Mouse (Mus musculus) heart, adult 2 months (tissue): Measurements from ENCODE around the gene Spaca7. TPM values are rescaled to one million over a fixed set of nuclear protein-coding genes. Genes with fewer than 3 reads are reported as not detected.

Source experiments
- DNase-seq, 2 experiments: peaks; one replicate each; pipeline ENCODE4 v3.0.0; 2021
- H3K27ac ChIP-seq: fragments of 200-600 bp; 2 replicates; pipeline ENCODE4 v1.8.1; 2022
- H3K27me3 ChIP-seq: fragments of 200-500 bp; 2 replicates; pipeline ENCODE4 v1.6.1; 2012; ENCODE audit warnings: mild to moderate bottlenecking, low read length, inconsistent platforms, mixed read lengths; ENCODE audit not compliant: control insufficient read depth, insufficient read depth
- H3K36me3 ChIP-seq: fragments of 200-500 bp; 2 replicates; pipeline ENCODE4 v1.6.1; 2012; ENCODE audit warnings: low read length, inconsistent platforms; ENCODE audit not compliant: control insufficient read depth, insufficient read depth
- H3K4me1 ChIP-seq: fragments of 200-500 bp; 2 replicates; pipeline ENCODE4 v1.6.1; 2011; ENCODE audit warnings: low read length; ENCODE audit not compliant: control insufficient read depth, insufficient read depth
- H3K4me3 ChIP-seq: fragments of 200-600 bp; 2 replicates; pipeline ENCODE4 v1.8.1; 2022
- H3K79me2 ChIP-seq: fragments of 200-500 bp; replicated peaks from 2 replicates; pipeline ENCODE4 v1.6.1; 2012; ENCODE audit warnings: mild to moderate bottlenecking, inconsistent platforms, low read length, moderate library complexity, mixed read lengths; ENCODE audit not compliant: control insufficient read depth, insufficient read depth
- H3K9ac ChIP-seq: fragments of 200-500 bp; 2 replicates; pipeline ENCODE4 v1.6.1; 2012; ENCODE audit warnings: low read depth, mild to moderate bottlenecking, control low read depth, inconsistent platforms, low read length, mixed read lengths
- CTCF ChIP-seq: fragments of 200-600 bp; IDR thresholded peaks from 2 replicates; pipeline ENCODE4 v1.8.1; 2022; ENCODE audit warnings: antibody characterized with exemption, mild to moderate bottlenecking, moderate library complexity
- EP300 ChIP-seq: fragments of 200-500 bp; IDR thresholded peaks from 2 replicates; pipeline ENCODE4 v1.6.1; 2011; ENCODE audit warnings: low read depth, low read length, control low read depth; ENCODE audit not compliant: insufficient read depth
- POLR2A ChIP-seq: fragments of 200-500 bp; IDR thresholded peaks from 2 replicates; pipeline ENCODE4 v1.6.1; 2011; ENCODE audit warnings: mild to moderate bottlenecking, low read depth, low read length, control low read depth; ENCODE audit not compliant: insufficient read depth
- WGBS: fragments of 180-500 bp; shearing (Covaris S2); methylation state at CpG from one replicate; pipeline ENCODE4 v1.1.7; 2018; 5-methylcytosine and 5-hydroxymethylcytosine counted together
- intact Hi-C: fragments of 180-260 bp; cut with DNase I; formaldehyde crosslinking; loops from one replicate; pipeline ENCODE4 v1.15.1; 2025
- polyA plus RNA-seq: library from polyadenylated mRNA; depleted of rRNA; stranded (reverse); fragments of >200 nt; gene quantifications from 2 replicates; pipeline ENCODE4 v1.2.3, GENCODE M21; 2012
- total RNA-seq, 2 experiments: library from RNA; stranded (reverse); gene quantifications; 2 replicates each; pipeline ENCODE4 v1.2.3; 2021

Spaca7 gene
- total and polyA plus RNA-seq, 3 experiments = not detected

DNA sequence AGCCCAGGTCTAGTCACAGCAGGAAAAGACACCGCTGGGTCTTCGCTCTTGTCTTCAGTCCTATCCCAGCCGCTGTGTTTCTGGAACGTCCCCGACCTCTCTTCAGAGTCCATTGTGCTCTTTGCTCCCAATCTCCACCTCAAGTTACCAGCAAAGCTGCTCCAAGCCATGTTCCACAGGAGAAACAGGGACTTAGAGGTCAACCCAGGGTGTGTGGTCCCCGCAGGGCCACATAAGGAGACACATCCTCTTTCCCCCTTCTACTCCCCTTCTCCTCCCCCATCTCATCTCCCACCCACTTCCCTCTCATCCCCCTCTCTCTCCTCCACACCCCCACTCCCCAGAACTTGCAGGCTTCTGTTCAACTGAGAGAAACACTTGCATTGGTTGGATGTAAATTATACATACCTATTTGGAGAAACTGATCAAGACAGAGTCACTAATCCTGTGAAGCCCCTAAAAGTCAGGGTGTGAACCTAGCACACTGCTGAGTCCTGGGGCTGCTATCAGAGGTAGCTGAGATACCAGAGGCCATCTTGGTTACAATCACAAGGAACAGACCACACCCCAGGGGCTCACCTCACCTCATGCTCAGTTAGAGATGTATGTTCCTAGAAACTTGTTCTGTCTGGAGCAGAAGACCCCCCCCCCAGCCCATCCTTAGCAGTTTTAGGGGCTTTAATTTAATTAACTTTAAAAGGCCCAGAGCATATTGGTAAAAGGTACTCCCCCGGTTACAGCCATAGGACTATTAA lies 25.2 kb upstream of the Spaca7 start:
- no peaks in the 10 kb centered on the region for H3K36me3 ChIP-seq
- no peak overlapping the region for H3K4me3 ChIP-seq
- no peaks in the 10 kb centered on the region for H3K27me3 ChIP-seq
- H3K4me1 ChIP-seq = no peaks in the 10 kb centered on the region
- H3K9ac ChIP-seq = no peak overlapping the region
- no peak for DNase-seq
- WGBS = 66% methylated on average over 7 of the region's 7 CpGs
- H3K79me2 ChIP-seq = no peaks in the 10 kb centered on the region
- intact Hi-C loops = no loop called here
- no peak overlapping the region for H3K27ac ChIP-seq
- TF ChIP-seq POLR2A (no peak), EP300 (no peak), CTCF (no peak)

DNA sequence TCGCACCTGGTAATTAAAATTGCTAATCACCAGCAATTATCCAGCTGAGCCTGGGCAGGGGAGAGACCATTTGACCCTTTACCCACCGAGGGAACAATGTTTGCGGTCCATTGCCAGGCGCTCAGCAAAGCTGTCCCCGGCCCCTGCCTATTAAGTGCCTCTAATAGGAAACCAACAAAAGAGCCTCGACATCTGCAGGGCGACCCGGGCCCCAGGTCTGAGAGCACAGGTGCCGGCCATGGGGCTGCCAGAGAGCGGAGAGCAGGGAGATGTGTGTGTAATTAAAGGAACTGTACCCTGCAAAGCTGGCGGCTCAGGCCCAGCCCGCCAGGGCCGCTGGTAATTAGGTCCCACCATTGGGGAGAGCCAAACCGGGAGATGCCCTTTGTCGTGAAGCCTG lies 24.6 kb upstream of the Spaca7 start:
- intact Hi-C loops = no loop called here
- no peaks in the 10 kb centered on the region for H3K36me3 ChIP-seq
- TF ChIP-seq EP300 = no peak
- TF ChIP-seq CTCF = no peak
- TF ChIP-seq POLR2A = no peak
- no peaks in the 10 kb centered on the region for H3K79me2 ChIP-seq
- WGBS = 23% methylated on average over 15 of the region's 15 CpGs
- no peak overlapping the region for H3K27ac ChIP-seq
- no peak for DNase-seq
- no peaks in the 10 kb centered on the region for H3K4me1 ChIP-seq
- H3K9ac ChIP-seq = no peak overlapping the region
- no peak overlapping the region for H3K4me3 ChIP-seq
- H3K27me3 ChIP-seq = no peaks in the 10 kb centered on the region

DNA sequence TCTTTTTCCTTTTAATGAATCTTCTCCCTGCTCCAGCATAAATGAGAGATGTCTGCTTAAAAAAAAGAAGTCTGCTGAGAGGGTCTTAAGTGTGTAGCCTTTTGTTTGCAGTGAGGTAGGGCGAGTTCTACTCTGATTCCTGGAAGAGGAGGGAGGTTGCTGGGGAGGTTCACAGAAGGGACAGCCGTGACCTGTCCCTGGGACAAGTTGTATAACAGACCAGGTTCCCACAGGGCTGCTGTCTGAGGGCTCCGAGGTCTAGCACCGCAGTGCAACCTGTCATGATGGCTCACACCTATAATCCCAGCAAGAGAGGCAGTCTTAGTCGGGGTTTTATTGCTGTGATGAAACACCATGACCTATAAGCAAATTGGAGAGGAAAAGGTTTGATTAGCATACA lies 24.1 kb upstream of the Spaca7 start:
- no peak overlapping the region for H3K9ac ChIP-seq
- intact Hi-C loops = no loop called here
- no peak overlapping the region for H3K27ac ChIP-seq
- H3K27me3 ChIP-seq = no peaks in the 10 kb centered on the region
- H3K36me3 ChIP-seq = no peaks in the 10 kb centered on the region
- H3K79me2 ChIP-seq = no peaks in the 10 kb centered on the region
- no peak for TF ChIP-seq CTCF
- no peaks in the 10 kb centered on the region for H3K4me1 ChIP-seq
- no peak for DNase-seq
- no peak overlapping the region for H3K4me3 ChIP-seq
- WGBS = 42% methylated on average over 5 of the region's 5 CpGs

DNA sequence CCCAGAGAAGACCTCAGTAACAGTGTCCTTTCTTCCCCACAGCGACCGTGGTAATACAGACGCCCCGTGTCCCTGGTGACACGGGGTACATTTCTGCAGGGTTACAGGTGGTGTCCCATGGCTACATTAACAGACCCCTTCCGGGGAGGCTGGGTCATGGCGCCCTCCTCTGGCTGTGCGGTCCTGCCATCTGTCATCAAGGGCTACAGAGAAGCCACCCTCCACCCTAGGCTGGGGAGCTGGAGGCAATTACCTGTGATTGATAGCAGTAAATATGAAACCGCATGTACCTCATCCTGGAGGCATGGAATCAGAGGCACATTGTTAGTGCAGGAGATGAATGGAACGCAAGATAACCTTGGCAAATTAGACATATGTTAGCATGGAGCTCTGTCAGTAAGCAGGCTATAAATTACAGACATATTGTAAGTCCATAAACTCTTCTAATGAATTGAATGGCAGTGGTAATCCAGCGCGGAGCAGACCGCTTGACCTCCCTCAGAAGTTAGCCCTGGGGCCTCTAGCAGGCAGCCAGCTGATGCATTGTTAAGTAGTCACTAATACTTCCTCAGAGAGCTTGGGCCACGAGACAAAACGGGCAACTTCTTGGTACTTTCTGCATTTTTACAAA lies 17.2 kb upstream of the Spaca7 start:
- intact Hi-C loops = no loop called here
- no peaks in the 10 kb centered on the region for H3K79me2 ChIP-seq
- H3K27me3 ChIP-seq = no peaks in the 10 kb centered on the region
- no peak overlapping the region for H3K4me3 ChIP-seq
- no peaks in the 10 kb centered on the region for H3K4me1 ChIP-seq
- H3K27ac ChIP-seq = no peak overlapping the region
- TF ChIP-seq CTCF = 0 out of 2 replicates have a peak, but pooled peaks have one; percentile 5
- TF ChIP-seq POLR2A = no peak
- no peak for TF ChIP-seq EP300
- DNase-seq = no peak
- WGBS = 62% methylated on average over 15 of the region's 15 CpGs
- no peak overlapping the region for H3K9ac ChIP-seq
- no peaks in the 10 kb centered on the region for H3K36me3 ChIP-seq

DNA sequence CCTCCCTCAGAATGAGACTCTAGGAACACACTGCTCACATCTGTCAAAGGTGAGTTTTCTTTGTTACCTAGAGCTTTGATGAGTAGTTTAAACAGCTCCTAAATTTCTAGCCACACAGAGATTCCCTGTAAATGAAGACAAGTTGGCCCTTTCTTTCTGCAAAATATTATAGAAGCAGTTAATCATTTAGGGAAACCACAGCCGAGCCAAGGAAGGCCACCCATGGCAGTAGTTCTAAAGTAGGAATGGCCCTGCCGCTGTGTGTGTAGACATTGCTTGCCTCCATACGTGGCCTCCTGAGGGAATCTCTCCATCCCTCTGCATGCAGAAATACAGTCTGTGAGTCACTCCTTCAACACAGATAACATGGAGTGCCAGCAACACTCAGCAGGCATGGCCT lies 14.0 kb upstream of the Spaca7 start:
- H3K27me3 ChIP-seq = no peaks in the 10 kb centered on the region

DNA sequence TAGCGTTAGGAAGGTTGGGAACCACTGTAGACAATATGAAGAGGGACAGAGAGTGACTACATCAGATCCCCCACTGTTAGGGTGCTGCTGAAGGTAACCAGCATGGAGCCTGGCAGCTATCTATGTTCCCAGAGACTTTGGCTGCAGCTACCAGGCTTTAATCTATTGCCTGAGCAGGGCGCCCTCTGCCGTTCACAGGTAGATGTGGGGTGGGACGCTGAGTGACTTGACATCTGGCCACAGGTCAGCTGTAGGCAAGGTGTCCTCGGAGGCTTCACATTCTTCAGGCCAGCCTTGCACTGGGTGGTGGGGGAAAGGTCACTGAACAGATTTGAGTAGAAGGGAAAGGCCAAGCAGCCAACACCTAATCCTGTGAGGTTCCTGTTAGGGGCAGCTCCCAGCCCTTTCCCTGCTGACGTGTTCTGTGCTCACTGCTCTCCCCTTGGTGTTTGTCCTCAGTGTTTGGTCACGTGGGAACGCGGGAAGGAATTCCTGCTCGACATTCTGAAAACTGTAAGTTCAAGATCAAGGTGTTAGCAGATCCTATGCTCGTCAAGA lies 11.3 kb upstream of the Spaca7 start:
- no peaks in the 10 kb centered on the region for H3K36me3 ChIP-seq
- intact Hi-C loops = no loop called here
- WGBS = 17% methylated on average over 11 of the region's 11 CpGs
- no peak overlapping the region for H3K27ac ChIP-seq
- DNase-seq = peak; percentile 39 to 64
- no peak overlapping the region for H3K9ac ChIP-seq
- TF ChIP-seq CTCF (peak; percentile 79), EP300 (no peak)
- H3K4me3 ChIP-seq = no peak overlapping the region
- H3K79me2 ChIP-seq = no peaks in the 10 kb centered on the region
- no peaks in the 10 kb centered on the region for H3K4me1 ChIP-seq
- H3K27me3 ChIP-seq = no peaks in the 10 kb centered on the region

More for the DNA sequence above, 14.0 kb upstream of the Spaca7 start:
- Histone ChIP-seq H3K9ac (no peak overlapping the region), H3K36me3 (no peaks in the 10 kb centered on the region), H3K4me1 (no peaks in the 10 kb centered on the region), H3K4me3 (no peak overlapping the region), H3K27ac (no peak overlapping the region), H3K79me2 (no peaks in the 10 kb centered on the region)
- WGBS = 69% methylated on average over 3 of the region's 3 CpGs
- intact Hi-C loops = no loop called here
- TF ChIP-seq EP300 (no peak), CTCF (no peak), POLR2A (no peak)
- no peak for DNase-seq
